16 mouse cellular contexts compared by ENCODE assay signal in the genomic region with DNA sequence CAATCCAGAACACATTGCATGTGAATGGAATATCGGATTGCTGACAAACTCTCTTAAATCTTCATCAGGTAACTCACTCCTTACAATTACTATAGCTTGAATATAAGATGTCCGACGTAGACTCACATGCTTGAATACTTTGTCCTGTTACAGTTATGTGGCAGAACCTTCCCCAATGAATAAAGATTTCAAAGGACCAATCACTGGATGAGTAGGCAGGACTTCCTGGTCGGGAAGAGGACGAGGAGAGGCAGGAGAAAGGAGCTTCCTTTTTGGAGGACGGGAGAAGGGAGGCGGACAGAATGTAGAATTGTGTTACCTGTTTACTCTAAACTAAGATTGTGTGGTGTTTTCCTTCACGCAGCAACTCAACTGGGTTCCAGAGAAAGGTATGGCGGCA. TPM values are rescaled to one million over a fixed set of nuclear protein-coding genes. Genes with fewer than 3 reads are reported as not detected.
"Had no signal": no experiment of that assay in that cellular context is flagged by ENCODE, and none has a peak within 500 bp of the region (broad histone marks: within the 10 kb centered on the region; RNA-seq: fewer than 3 reads in every experiment).

No protein-coding gene starts in this region.

- DNase-seq: kidney, adult 8-10 months; kidney, postnatal 10 days; kidney, postnatal 36 days; layer of hippocampus, postnatal 36 days; liver, embryonic 13.5 days; lung, adult 2 months; lung, postnatal 14 days; lung, postnatal 4 days; midbrain, embryonic 14.5 days; right cerebral cortex, adult 18-20 months; right cerebral cortex, postnatal 14 days; right cerebral cortex, postnatal 4 days; thymus, adult 18-20 months; thymus, postnatal 14 days; thymus, postnatal 4 days had no signal

RNA-seq across cellular contexts. Expression of gene Slc25a21, which starts 29.1 kb away (rescaled TPM):
- total RNA-seq: midbrain, postnatal 0 days had no signal
- polyA plus RNA-seq: midbrain, embryonic 14.5 days had no signal
